Mouse (Mus musculus): ENCODE measurements at regions not wholly inside any gene's neighbourhood (a gene's known extent, or its start where the extent isn't known, plus 50 kb on each side); places are given as distances from the start of the nearest gene placed in this dataset.

- DNase-seq (ENCODE audit: low spot score in 2 of 2), result peak in 1 of 2 experiments; percentile 22
These were observed 53.2 kb upstream of the Lef1 start for GRCm38 (mm10) chr3:131056893-131057660.

GRCm38 (mm10) chr3:131054241-131054972, 55.9 kb upstream of the Lef1 start:
- no peak for DNase-seq (ENCODE audit: low spot score in 2 of 2)

- DNase-seq (ENCODE audit: low spot score in 2 of 2), result no peak
These were observed 62.6 kb upstream of the Lef1 start for GRCm38 (mm10) chr3:131047716-131048115.

- DNase-seq (ENCODE audit: low spot score in 2 of 2), result no peak
These were observed 63.9 kb upstream of the Lef1 start for GRCm38 (mm10) chr3:131046412-131046811.

GRCm38 (mm10) chr3:131040214-131040825, 70.0 kb upstream of the Lef1 start:
- no peak for DNase-seq (ENCODE audit: low spot score in 2 of 2)

GRCm38 (mm10) chr3:131037095-131037494, 73.2 kb upstream of the Lef1 start:
- no peak for DNase-seq (ENCODE audit: low spot score in 2 of 2)

- DNase-seq (ENCODE audit: low spot score in 2 of 2), result no peak
These were observed 75.5 kb upstream of the Lef1 start for GRCm38 (mm10) chr3:131034774-131035173.

GRCm38 (mm10) chr3:131026336-131026735, 83.9 kb upstream of the Lef1 start:
- DNase-seq (ENCODE audit: low spot score in 2 of 2), result no peak

GRCm38 (mm10) chr3:131019163-131019956, 90.9 kb upstream of the Lef1 start:
- peak; percentile 52 to 71 for DNase-seq (ENCODE audit: low spot score in 2 of 2)

GRCm38 (mm10) chr3:131017899-131018298, 92.4 kb upstream of the Lef1 start:
- no peak for DNase-seq (ENCODE audit: low spot score in 2 of 2)

GRCm38 (mm10) chr3:131016104-131016503, 94.2 kb upstream of the Lef1 start:
- DNase-seq (ENCODE audit: low spot score in 2 of 2), result no peak

GRCm38 (mm10) chr3:131014092-131014716, 96.1 kb upstream of the Lef1 start:
- no peak for DNase-seq (ENCODE audit: low spot score in 2 of 2)

GRCm38 (mm10) chr3:131000701-131001100, 109.6 kb upstream of the Lef1 start:
- no peak for DNase-seq (ENCODE audit: low spot score in 2 of 2)

GRCm38 (mm10) chr3:131000252-131000651, 110.0 kb upstream of the Lef1 start:
- no peak for DNase-seq (ENCODE audit: low spot score in 2 of 2)

GRCm38 (mm10) chr3:130999818-131000217, 110.5 kb upstream of the Lef1 start:
- DNase-seq (ENCODE audit: low spot score in 2 of 2), result no peak

GRCm38 (mm10) chr3:130998433-130998832, 111.8 kb upstream of the Lef1 start:
- no peak for DNase-seq (ENCODE audit: low spot score in 2 of 2)

GRCm38 (mm10) chr3:130996786-130997185, 113.5 kb upstream of the Lef1 start:
- no peak for DNase-seq (ENCODE audit: low spot score in 2 of 2)

GRCm38 (mm10) chr3:130991971-130992370, 118.3 kb upstream of the Lef1 start:
- no peak for DNase-seq (ENCODE audit: low spot score in 2 of 2)

GRCm38 (mm10) chr3:130986708-130987107, 123.6 kb upstream of the Lef1 start:
- no peak for DNase-seq (ENCODE audit: low spot score in 2 of 2)

GRCm38 (mm10) chr3:130986101-130986500, 124.2 kb upstream of the Lef1 start:
- no peak for DNase-seq (ENCODE audit: low spot score in 2 of 2)

GRCm38 (mm10) chr3:130981566-130981965, 128.7 kb upstream of the Lef1 start:
- no peak for DNase-seq (ENCODE audit: low spot score in 2 of 2)
